Mouse (Mus musculus) heart, embryonic 13.5 days (tissue): ENCODE results near the gene Enam. TPM values are rescaled to one million over a fixed set of nuclear protein-coding genes. Genes with fewer than 3 reads are reported as not detected.

Source experiments
- ATAC-seq: fragments of 200-750 bp; cut with Nextera tagmentation; 2 replicates; pipeline ENCODE4 v1.8.0; 2017; ENCODE audit warnings: moderate TSS enrichment; ENCODE audit not compliant: insufficient number of reproducible peaks, low FRiP score, low TSS enrichment; ENCODE audit errors: extremely low read depth
- H3K27ac ChIP-seq: fragments of 300-500 bp; sonication (generic); replicated peaks from 2 replicates; pipeline ENCODE4 v1.5.1; 2015; ENCODE audit warnings: moderate library complexity, mild to moderate bottlenecking, inconsistent platforms
- H3K27me3 ChIP-seq: fragments of 300-500 bp; sonication (generic); replicated peaks from 2 replicates; pipeline ENCODE4 v1.6.1; 2015; ENCODE audit warnings: mild to moderate bottlenecking, inconsistent platforms
- H3K36me3 ChIP-seq: fragments of 300-500 bp; sonication (generic); 2 replicates; pipeline ENCODE4 v1.6.1; 2015; ENCODE audit warnings: mild to moderate bottlenecking, inconsistent platforms
- H3K4me1 ChIP-seq: fragments of 300-500 bp; sonication (generic); 2 replicates; pipeline ENCODE4 v1.6.1; 2015; ENCODE audit warnings: inconsistent platforms
- H3K4me2 ChIP-seq: fragments of 300-500 bp; sonication (generic); 2 replicates; pipeline ENCODE4 v1.6.1; 2015; ENCODE audit warnings: inconsistent platforms, mild to moderate bottlenecking, moderate library complexity
- H3K4me3 ChIP-seq: fragments of 300-500 bp; sonication (generic); 2 replicates; pipeline ENCODE4 v1.5.1; 2015; ENCODE audit warnings: moderate library complexity, mild to moderate bottlenecking, inconsistent platforms
- H3K9ac ChIP-seq: fragments of 300-500 bp; sonication (generic); 2 replicates; pipeline ENCODE4 v1.6.1; 2015; ENCODE audit warnings: inconsistent platforms, mild to moderate bottlenecking, moderate library complexity
- H3K9me3 ChIP-seq: fragments of 300-500 bp; sonication (generic); 2 replicates; pipeline ENCODE4 v1.6.1; 2016; ENCODE audit warnings: inconsistent platforms
- WGBS: fragments of 180-500 bp; shearing (Covaris S2); methylation state at CpG from one replicate; pipeline ENCODE4 v1.1.7; 2015; ENCODE audit warnings: mixed read lengths; 5-methylcytosine and 5-hydroxymethylcytosine counted together
- polyA plus RNA-seq: library from polyadenylated mRNA; unstranded; fragments of >200 nt; fragmentation: Nextera tagmentation; extraction: Ambion mirVana; gene quantifications from 2 replicates; pipeline ENCODE4 v1.2.1, GENCODE M21; 2015

Enam gene
- not detected in 2 replicates for polyA plus RNA-seq

DNA sequence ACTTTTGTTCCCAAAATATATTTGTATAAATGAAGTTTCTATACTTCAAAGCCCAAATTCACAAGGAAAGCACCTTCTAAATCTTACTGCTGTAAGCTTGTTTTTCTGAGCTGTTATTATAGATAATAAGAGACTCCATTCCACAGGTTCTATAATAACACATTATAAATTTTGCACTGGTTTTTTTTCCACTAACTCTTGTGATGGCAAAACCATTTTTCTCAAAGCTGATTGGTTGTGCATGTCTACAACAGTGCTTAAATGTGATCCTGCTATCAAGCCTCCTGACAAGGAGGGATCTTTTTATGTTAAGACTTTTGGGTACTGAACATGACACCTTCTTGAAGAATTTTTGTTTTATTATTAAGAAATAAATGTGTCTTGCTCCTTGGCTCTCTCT lies at the start of gene Enam:
TSS of gene Enam (plus strand) at position 301 of the 400 bp plus-strand sequence.
- Histone ChIP-seq H3K4me3 (no peak within 1 kb of the TSS), H3K27me3 (no peaks in the 10 kb centered on the region)

GRCm38 (mm10) chr5:88455691-88456090 lies 32.1 kb upstream of the Enam start, which contains the start of gene Ambn:
Gene Ambn, plus strand, starts transcription at chr5:88455991.
- H3K4me3 ChIP-seq = no peak within 1 kb of the TSS
- H3K9ac ChIP-seq = no peak within 1 kb of the TSS

More for the DNA sequence above, at the start of gene Enam:
- Histone ChIP-seq H3K4me2 (no peak within 1 kb of the TSS), H3K9ac (no peak within 1 kb of the TSS), H3K4me1 (no peaks in the 10 kb centered on the region), H3K9me3 (no peaks in the 10 kb centered on the region), H3K27ac (no peak within 1 kb of the TSS), H3K36me3 (no peaks in the 10 kb centered on the region)
- no peak for ATAC-seq

DNA sequence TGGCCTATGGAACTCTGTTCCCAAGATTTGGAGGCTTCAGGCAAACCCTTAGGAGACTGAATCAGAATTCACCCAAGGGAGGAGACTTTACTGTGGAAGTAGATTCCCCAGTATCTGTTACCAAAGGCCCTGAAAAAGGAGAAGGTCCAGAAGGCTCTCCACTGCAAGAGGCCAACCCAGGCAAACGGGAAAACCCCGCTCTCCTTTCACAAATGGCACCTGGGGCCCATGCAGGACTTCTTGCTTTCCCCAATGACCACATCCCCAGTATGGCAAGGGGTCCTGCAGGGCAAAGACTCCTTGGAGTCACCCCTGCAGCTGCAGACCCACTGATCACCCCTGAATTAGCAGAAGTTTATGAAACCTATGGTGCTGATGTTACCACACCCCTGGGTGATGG lies 20.3 kb upstream of the Enam start:
- no peak overlapping the region for H3K4me3 ChIP-seq
- no peaks in the 10 kb centered on the region for H3K4me1 ChIP-seq
- no peaks in the 10 kb centered on the region for H3K36me3 ChIP-seq
- H3K27me3 ChIP-seq = no peaks in the 10 kb centered on the region
- no peaks in the 10 kb centered on the region for H3K9me3 ChIP-seq
- 63% methylated on average over 2 of the region's 2 CpGs for WGBS
- no peak overlapping the region for H3K27ac ChIP-seq
- no peak overlapping the region for H3K4me2 ChIP-seq
- no peak for ATAC-seq
- no peak overlapping the region for H3K9ac ChIP-seq

More at GRCm38 (mm10) chr5:88455691-88456090, 32.1 kb upstream of the Enam start, which contains the start of gene Ambn:
- no peak within 1 kb of the TSS for H3K27ac ChIP-seq
- ATAC-seq = no peak
- H3K9me3 ChIP-seq = no peaks in the 10 kb centered on the region
- WGBS = 73% methylated on average over 3 of the region's 3 CpGs
- no peaks in the 10 kb centered on the region for H3K36me3 ChIP-seq
- H3K4me2 ChIP-seq = no peak within 1 kb of the TSS
- no peaks in the 10 kb centered on the region for H3K4me1 ChIP-seq
- no peaks in the 10 kb centered on the region for H3K27me3 ChIP-seq

DNA sequence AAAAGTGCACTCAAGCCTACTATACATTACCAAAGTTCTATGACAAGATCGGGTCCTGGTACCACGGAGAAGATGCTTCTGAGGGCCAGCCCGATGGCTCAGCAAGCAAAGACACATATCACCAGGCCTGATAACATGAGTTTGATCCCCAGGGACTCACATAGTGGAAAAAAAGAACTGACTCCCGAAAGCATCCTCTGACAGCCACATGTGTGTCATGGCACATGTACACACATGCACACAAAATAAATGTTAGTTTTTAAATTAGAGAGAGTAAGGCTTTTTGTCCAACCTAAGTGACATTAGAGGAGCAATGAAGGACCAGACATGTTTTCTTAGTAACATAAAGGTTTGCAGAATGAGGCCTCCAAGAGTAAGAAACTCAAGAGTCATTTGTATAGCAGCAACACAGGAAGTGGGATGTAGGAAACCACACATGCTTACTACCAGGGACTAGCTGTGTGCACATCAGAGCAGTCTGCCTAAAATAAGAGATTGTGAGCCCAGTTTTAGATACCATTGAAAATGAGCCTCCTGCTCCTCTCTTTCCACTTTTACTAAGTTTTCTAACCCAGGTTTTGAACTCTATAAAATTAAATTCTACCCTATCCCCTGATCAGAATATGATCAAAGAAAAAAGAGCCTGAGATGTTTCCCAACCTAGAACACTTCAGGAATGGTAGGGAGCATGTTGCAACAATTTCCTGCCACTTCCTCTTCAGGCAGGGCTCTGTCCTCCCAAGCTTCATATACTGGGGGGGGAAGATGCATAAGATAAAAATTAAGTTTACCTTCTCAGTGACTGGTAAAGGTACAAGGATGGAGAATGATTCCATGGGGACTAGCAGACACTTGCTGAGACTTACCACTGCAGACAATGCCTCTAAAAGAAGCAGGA lies 18.7 kb upstream of the Enam start:
- H3K4me3 ChIP-seq = no peak overlapping the region
- H3K27me3 ChIP-seq = no peaks in the 10 kb centered on the region
- no peaks in the 10 kb centered on the region for H3K9me3 ChIP-seq
- H3K4me2 ChIP-seq = no peak overlapping the region
- no peaks in the 10 kb centered on the region for H3K4me1 ChIP-seq
- no peak overlapping the region for H3K9ac ChIP-seq
- H3K36me3 ChIP-seq = no peaks in the 10 kb centered on the region
- ATAC-seq = no peak
- H3K27ac ChIP-seq = no peak overlapping the region
- WGBS = 75% methylated on average over 4 of the region's 4 CpGs

- Histone ChIP-seq H3K27me3 (no peaks in the 10 kb centered on the region), H3K36me3 (no peaks in the 10 kb centered on the region), H3K4me1 (no peaks in the 10 kb centered on the region), H3K4me2 (no peak overlapping the region), H3K4me3 (no peak overlapping the region), H3K27ac (no peak overlapping the region), H3K9ac (no peak overlapping the region), H3K9me3 (no peaks in the 10 kb centered on the region)
- ATAC-seq = no peak
- 50% methylated on average over 2 of the region's 2 CpGs for WGBS
Observed at GRCm38 (mm10) chr5:88489004-88489403, 1.2 kb downstream of the Enam start.

DNA sequence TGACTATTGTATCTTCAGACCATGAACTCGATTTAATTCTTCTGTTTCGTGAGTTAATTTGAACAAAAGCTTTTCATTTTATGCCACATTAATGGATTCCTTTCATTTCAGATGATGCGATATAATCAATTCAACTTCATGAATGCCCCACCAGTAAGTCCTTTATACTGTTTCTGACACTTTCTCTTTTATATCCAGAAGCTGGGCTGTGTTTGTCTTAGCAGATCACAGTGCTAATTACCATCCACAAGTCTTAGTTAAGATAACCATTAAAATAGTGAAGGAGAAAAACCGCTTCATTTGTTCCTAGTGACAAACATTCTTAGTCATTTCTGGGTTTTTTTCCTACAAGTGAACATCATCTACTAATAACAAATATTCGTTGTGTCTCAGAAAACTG lies 3.3 kb downstream of the Enam start:
- H3K4me1 ChIP-seq = no peaks in the 10 kb centered on the region
- no peak overlapping the region for H3K4me3 ChIP-seq
- H3K36me3 ChIP-seq = no peaks in the 10 kb centered on the region
- H3K4me2 ChIP-seq = no peak overlapping the region
- WGBS = 72% methylated on average over 5 of the region's 5 CpGs
- no peak overlapping the region for H3K27ac ChIP-seq
- H3K9me3 ChIP-seq = no peaks in the 10 kb centered on the region
- no peak overlapping the region for H3K9ac ChIP-seq
- ATAC-seq = no peak
- no peaks in the 10 kb centered on the region for H3K27me3 ChIP-seq

DNA sequence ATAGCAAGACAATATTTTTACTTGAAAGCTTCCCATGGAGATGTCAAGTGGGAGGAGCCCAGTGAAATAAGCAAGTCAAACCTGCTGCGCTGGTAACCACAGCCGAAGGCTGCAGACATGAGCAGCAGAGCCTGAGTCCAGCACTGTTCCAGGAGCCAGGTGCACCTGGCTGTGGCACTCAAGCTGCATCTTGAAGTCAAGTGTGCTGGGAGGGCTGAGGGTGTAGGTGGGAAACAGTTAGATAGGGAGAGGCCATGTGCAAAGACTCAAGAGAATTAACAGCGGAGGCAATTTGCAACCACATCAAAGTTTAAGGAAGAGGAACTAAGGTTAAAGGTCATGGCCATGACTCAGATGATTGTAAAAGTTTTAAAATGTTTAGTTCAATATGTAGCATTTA lies 12.0 kb downstream of the Enam start:
- Histone ChIP-seq H3K4me1 (no peaks in the 10 kb centered on the region), H3K9ac (no peak overlapping the region), H3K9me3 (no peaks in the 10 kb centered on the region), H3K27ac (no peak overlapping the region), H3K36me3 (no peaks in the 10 kb centered on the region), H3K27me3 (no peaks in the 10 kb centered on the region), H3K4me3 (no peak overlapping the region), H3K4me2 (no peak overlapping the region)
- ATAC-seq = no peak
- 85% methylated on average over 3 of the region's 3 CpGs for WGBS

- Histone ChIP-seq H3K4me3 (no peak overlapping the region), H3K27me3 (no peaks in the 10 kb centered on the region), H3K4me2 (no peak overlapping the region), H3K4me1 (no peaks in the 10 kb centered on the region), H3K27ac (no peak overlapping the region), H3K9ac (no peak overlapping the region), H3K36me3 (no peaks in the 10 kb centered on the region), H3K9me3 (no peaks in the 10 kb centered on the region)
- 52% methylated on average over 1 of the region's 1 CpGs for WGBS
- no peak for ATAC-seq
Observed at GRCm38 (mm10) chr5:88508555-88508954, 20.8 kb downstream of the Enam start.

- no peak overlapping the region for H3K9ac ChIP-seq
- H3K27ac ChIP-seq = no peak overlapping the region
- WGBS = 73% methylated on average over 1 of the region's 1 CpGs
- H3K4me2 ChIP-seq = no peak overlapping the region
- no peaks in the 10 kb centered on the region for H3K9me3 ChIP-seq
- no peaks in the 10 kb centered on the region for H3K27me3 ChIP-seq
- no peaks in the 10 kb centered on the region for H3K4me1 ChIP-seq
- H3K4me3 ChIP-seq = no peak overlapping the region
- no peak for ATAC-seq
- no peaks in the 10 kb centered on the region for H3K36me3 ChIP-seq
Observed at GRCm38 (mm10) chr5:88508990-88509389, 21.2 kb downstream of the Enam start.

DNA sequence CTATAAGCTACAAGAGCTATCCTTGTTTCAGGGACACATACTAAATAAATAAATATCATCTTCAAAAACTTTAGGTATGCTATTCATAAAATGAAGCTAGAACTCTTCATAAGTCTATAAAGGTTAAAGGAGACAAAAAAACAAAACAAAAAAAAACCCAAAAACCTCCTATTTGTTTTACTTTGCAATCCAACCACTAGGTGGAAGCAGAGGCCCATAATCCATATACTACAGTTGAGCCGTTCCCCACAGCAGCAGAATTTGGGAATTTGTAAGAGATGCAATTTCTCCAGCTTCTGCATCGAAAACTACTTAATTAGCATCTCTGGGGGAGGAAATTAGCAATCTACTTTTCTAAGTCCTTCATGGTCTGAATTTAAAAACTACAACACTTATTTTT lies 31.5 kb downstream of the Enam start:
- H3K9me3 ChIP-seq = no peaks in the 10 kb centered on the region
- no peaks in the 10 kb centered on the region for H3K36me3 ChIP-seq
- no peaks in the 10 kb centered on the region for H3K4me1 ChIP-seq
- no peak overlapping the region for H3K27ac ChIP-seq
- H3K4me2 ChIP-seq = no peak overlapping the region
- 4% methylated on average over 2 of the region's 2 CpGs for WGBS
- no peak for ATAC-seq
- no peaks in the 10 kb centered on the region for H3K27me3 ChIP-seq
- H3K9ac ChIP-seq = no peak overlapping the region
- no peak overlapping the region for H3K4me3 ChIP-seq

GRCm38 (mm10) chr5:88527657-88528056 lies 39.9 kb downstream of the Enam start, which contains the start of gene Jchain:
Gene Jchain, minus strand, starts transcription at chr5:88527891.
- Histone ChIP-seq H3K4me1 (peaks cover 3% of the 10 kb centered on the region), H3K4me3 (no peak within 1 kb of the TSS), H3K9me3 (no peaks in the 10 kb centered on the region), H3K27me3 (no peaks in the 10 kb centered on the region), H3K27ac (no peak within 1 kb of the TSS), H3K4me2 (no peak within 1 kb of the TSS), H3K9ac (no peak within 1 kb of the TSS), H3K36me3 (no peaks in the 10 kb centered on the region)
- WGBS = 73% methylated on average over 3 of the region's 3 CpGs
- ATAC-seq = no peak

GRCm38 (mm10) chr5:88530908-88531307 lies 43.1 kb downstream of the Enam start:
- no peaks in the 10 kb centered on the region for H3K36me3 ChIP-seq
- no peak overlapping the region for H3K4me3 ChIP-seq
- H3K4me2 ChIP-seq = no peak overlapping the region
- ATAC-seq = no peak
- no peaks in the 10 kb centered on the region for H3K9me3 ChIP-seq
- no peak overlapping the region for H3K9ac ChIP-seq
- WGBS = 48% methylated on average over 1 of the region's 1 CpGs
- H3K27me3 ChIP-seq = no peaks in the 10 kb centered on the region
- peak overlapping the region; percentile 36; the same call in 1 of the 2 replicates for H3K27ac ChIP-seq
- peaks cover 8% of the 10 kb centered on the region for H3K4me1 ChIP-seq
